Mouse (Mus musculus) layer of hippocampus, adult 9-11 months (tissue): Measurements from ENCODE around the gene 4933411K16Rik.

Source experiments
- DNase-seq: peaks from one replicate; pipeline ENCODE4 v3.0.0; 2022

Gene 4933411K16Rik

GRCm38 (mm10) chr19:42051948-42052347, at the start of gene 4933411K16Rik:
Gene 4933411K16Rik (plus strand): TSS chr19:42052248.
- no peak for DNase-seq

GRCm38 (mm10) chr19:42004258-42004657, 47.8 kb upstream of the 4933411K16Rik start:
- no peak for DNase-seq

- DNase-seq = peak; percentile 70
Observed at GRCm38 (mm10) chr19:42005616-42006015, 46.4 kb upstream of the 4933411K16Rik start.

GRCm38 (mm10) chr19:42006568-42006967, 45.5 kb upstream of the 4933411K16Rik start:
- DNase-seq = no peak

GRCm38 (mm10) chr19:42008586-42008985, 43.5 kb upstream of the 4933411K16Rik start:
- DNase-seq = no peak

- no peak for DNase-seq
Observed at GRCm38 (mm10) chr19:42009067-42009466, 43.0 kb upstream of the 4933411K16Rik start.

GRCm38 (mm10) chr19:42010436-42010835, 41.6 kb upstream of the 4933411K16Rik start:
- DNase-seq = no peak

GRCm38 (mm10) chr19:42011123-42011522, 40.9 kb upstream of the 4933411K16Rik start:
- no peak for DNase-seq

- DNase-seq = no peak
Observed at GRCm38 (mm10) chr19:42014231-42014825, 37.7 kb upstream of the 4933411K16Rik start.

- DNase-seq = no peak
Observed at GRCm38 (mm10) chr19:42015001-42015400, 37.0 kb upstream of the 4933411K16Rik start.

- DNase-seq = no peak
Observed at GRCm38 (mm10) chr19:42016251-42016650, 35.8 kb upstream of the 4933411K16Rik start.

- peak; percentile 38 for DNase-seq
Observed at GRCm38 (mm10) chr19:42016840-42017239, 35.2 kb upstream of the 4933411K16Rik start.

GRCm38 (mm10) chr19:42017399-42018247, 34.4 kb upstream of the 4933411K16Rik start:
- peak; percentile 75 for DNase-seq

GRCm38 (mm10) chr19:42019011-42019522, 33.0 kb upstream of the 4933411K16Rik start:
- DNase-seq = no peak

- DNase-seq = no peak
Observed at GRCm38 (mm10) chr19:42021681-42022541, 30.1 kb upstream of the 4933411K16Rik start.

GRCm38 (mm10) chr19:42022542-42022848, 29.6 kb upstream of the 4933411K16Rik start:
- DNase-seq = no peak

GRCm38 (mm10) chr19:42026158-42026557, 25.9 kb upstream of the 4933411K16Rik start:
- peak; percentile 79 for DNase-seq

GRCm38 (mm10) chr19:42031112-42031511, 20.9 kb upstream of the 4933411K16Rik start:
- no peak for DNase-seq

- DNase-seq = no peak
Observed at GRCm38 (mm10) chr19:42033611-42034010, 18.4 kb upstream of the 4933411K16Rik start.

GRCm38 (mm10) chr19:42034146-42034775, 17.8 kb upstream of the 4933411K16Rik start:
- peak; percentile 57 for DNase-seq

GRCm38 (mm10) chr19:42034881-42035455, 17.1 kb upstream of the 4933411K16Rik start:
- DNase-seq = peak; percentile 48
